Mouse (Mus musculus) spleen, adult 2 months (tissue): ENCODE results near the gene Flnb. TPM values are rescaled to one million over a fixed set of nuclear protein-coding genes. Genes with fewer than 3 reads are reported as not detected.

ENCODE experiments used
- DNase-seq, 2 experiments: peaks; one replicate each; pipeline versions ENCODE4 v3.0.0 to v3.0.0-alpha.2; 2012 to 2021; ENCODE audit warnings: low spot score in 2 of 2, low read depth in 1 of 2
- H3K27ac ChIP-seq: fragments of 200-500 bp; 2 replicates; pipeline ENCODE4 v1.5.1; 2012; ENCODE audit warnings: low read length, inconsistent platforms; ENCODE audit not compliant: insufficient read depth
- H3K27me3 ChIP-seq: fragments of 200-500 bp; 2 replicates; pipeline ENCODE4 v1.6.1; 2012; ENCODE audit warnings: mild to moderate bottlenecking, moderate library complexity, low read length, inconsistent platforms; ENCODE audit not compliant: control insufficient read depth, insufficient read depth
- H3K36me3 ChIP-seq: fragments of 200-500 bp; 2 replicates; pipeline ENCODE4 v1.6.1; 2012; ENCODE audit warnings: mild to moderate bottlenecking, low read length, inconsistent platforms; ENCODE audit not compliant: control insufficient read depth, insufficient read depth
- H3K4me1 ChIP-seq: fragments of 200-500 bp; 2 replicates; pipeline ENCODE4 v1.6.1; 2011; ENCODE audit warnings: inconsistent platforms; ENCODE audit not compliant: control insufficient read depth, insufficient read depth, insufficient read length
- H3K4me3 ChIP-seq: fragments of 200-500 bp; 2 replicates; pipeline ENCODE4 v1.5.1; 2011; ENCODE audit warnings: mild to moderate bottlenecking, inconsistent platforms; ENCODE audit not compliant: insufficient read depth, insufficient read length; ENCODE audit errors: extremely low read depth
- CTCF ChIP-seq: fragments of 200-500 bp; IDR thresholded peaks from 2 replicates; pipeline ENCODE4 v1.5.1; 2011; ENCODE audit warnings: mild to moderate bottlenecking, inconsistent platforms; ENCODE audit not compliant: insufficient read depth, insufficient read length, insufficient replicate concordance; ENCODE audit errors: extremely low read depth
- POLR2A ChIP-seq: fragments of 200-500 bp; IDR thresholded peaks from 2 replicates; pipeline ENCODE4 v1.6.1; 2011; ENCODE audit warnings: low read depth, low read length, inconsistent platforms
- WGBS: fragments of 180-500 bp; shearing (Covaris S2); methylation state at CpG from one replicate; pipeline ENCODE4 v1.1.7; 2018; 5-methylcytosine and 5-hydroxymethylcytosine counted together
- polyA plus RNA-seq: library from polyadenylated mRNA; depleted of rRNA; stranded (reverse); fragments of >200 nt; gene quantifications from 2 replicates; pipeline ENCODE4 v1.2.3, GENCODE M21; 2012

Flnb gene
- polyA plus RNA-seq, 1 experiment = 8.2 TPM

- no peaks in the 10 kb centered on the region for H3K4me1 ChIP-seq
- TF ChIP-seq POLR2A (no peak), CTCF (no peak)
- no peak for DNase-seq
- H3K4me3 ChIP-seq = no peak overlapping the region
- no peaks in the 10 kb centered on the region for H3K27me3 ChIP-seq
- no peak overlapping the region for H3K27ac ChIP-seq
- no peaks in the 10 kb centered on the region; the same call in 1 of the 2 replicates for H3K36me3 ChIP-seq
- 80% methylated on average over 12 of the region's 12 CpGs for WGBS
Observed at GRCm38 (mm10) chr14:7952610-7953254, 135.0 kb downstream of the Flnb start.

GRCm38 (mm10) chr14:7954071-7954471, 136.3 kb downstream of the Flnb start:
- DNase-seq = no peak
- TF ChIP-seq CTCF (no peak), POLR2A (no peak)
- Histone ChIP-seq H3K27ac (no peak overlapping the region), H3K4me1 (no peaks in the 10 kb centered on the region), H3K27me3 (no peaks in the 10 kb centered on the region), H3K4me3 (no peak overlapping the region), H3K36me3 (no peaks in the 10 kb centered on the region; the same call in 1 of the 2 replicates)
- 81% methylated on average over 6 of the region's 6 CpGs for WGBS

GRCm38 (mm10) chr14:7956427-7956826, 138.7 kb downstream of the Flnb start:
- no peaks in the 10 kb centered on the region for H3K36me3 ChIP-seq
- DNase-seq = no peak
- no peaks in the 10 kb centered on the region for H3K4me1 ChIP-seq
- 89% methylated on average over 10 of the region's 10 CpGs for WGBS
- H3K4me3 ChIP-seq = no peak overlapping the region
- no peak for TF ChIP-seq POLR2A
- no peak for TF ChIP-seq CTCF
- H3K27ac ChIP-seq = no peak overlapping the region
- no peaks in the 10 kb centered on the region for H3K27me3 ChIP-seq

GRCm38 (mm10) chr14:7957049-7957448, 139.3 kb downstream of the Flnb start, which contains the start of gene Gm45521:
Gene Gm45521 (plus strand): TSS chr14:7957288.
- Histone ChIP-seq H3K36me3 (no peaks in the 10 kb centered on the region), H3K4me1 (no peaks in the 10 kb centered on the region)
- WGBS = 87% methylated on average over 9 of the region's 9 CpGs

GRCm38 (mm10) chr14:7960616-7961015, 142.9 kb downstream of the Flnb start:
- TF ChIP-seq CTCF (no peak), POLR2A (no peak)
- no peaks in the 10 kb centered on the region for H3K4me1 ChIP-seq
- no peaks in the 10 kb centered on the region for H3K36me3 ChIP-seq
- H3K27me3 ChIP-seq = no peaks in the 10 kb centered on the region
- H3K4me3 ChIP-seq = no peak overlapping the region
- DNase-seq = no peak
- H3K27ac ChIP-seq = no peak overlapping the region
- 75% methylated on average over 11 of the region's 11 CpGs for WGBS

More at GRCm38 (mm10) chr14:7957049-7957448, 139.3 kb downstream of the Flnb start, which contains the start of gene Gm45521:
- TF ChIP-seq CTCF = no peak
- TF ChIP-seq POLR2A = no peak
- no peak within 1 kb of the TSS for H3K27ac ChIP-seq
- H3K4me3 ChIP-seq = no peak within 1 kb of the TSS
- DNase-seq = no peak
- H3K27me3 ChIP-seq = no peaks in the 10 kb centered on the region

- H3K27ac ChIP-seq = no peak overlapping the region
- H3K4me1 ChIP-seq = no peaks in the 10 kb centered on the region
- TF ChIP-seq CTCF = no peak
- WGBS = 66% methylated on average over 5 of the region's 5 CpGs
- no peak for DNase-seq
- no peaks in the 10 kb centered on the region for H3K27me3 ChIP-seq
- H3K36me3 ChIP-seq = no peaks in the 10 kb centered on the region
- no peak overlapping the region for H3K4me3 ChIP-seq
Observed at GRCm38 (mm10) chr14:7961714-7962113, 144.0 kb downstream of the Flnb start.

- Histone ChIP-seq H3K4me1 (no peaks in the 10 kb centered on the region), H3K27me3 (no peaks in the 10 kb centered on the region), H3K27ac (no peak overlapping the region), H3K4me3 (no peak overlapping the region), H3K36me3 (no peaks in the 10 kb centered on the region)
- TF ChIP-seq POLR2A (no peak), CTCF (no peak)
- no peak for DNase-seq
- 87% methylated on average over 2 of the region's 2 CpGs for WGBS
Observed at GRCm38 (mm10) chr14:7962626-7963025, 144.9 kb downstream of the Flnb start.
